Mouse (Mus musculus) hindbrain, embryonic 13.5 days (tissue): ENCODE measurements at regions not wholly inside any gene's neighbourhood (a gene's known extent, or its start where the extent isn't known, plus 50 kb on each side); places are given as distances from the start of the nearest gene placed in this dataset. TPM values are rescaled to one million over a fixed set of nuclear protein-coding genes. Genes with fewer than 3 reads are reported as not detected.

Experiments
- ATAC-seq: fragments of 200-750 bp; cut with Nextera tagmentation; 2 replicates; pipeline ENCODE4 v1.8.0; 2017; ENCODE audit warnings: moderate TSS enrichment; ENCODE audit not compliant: low FRiP score
- H3K27ac ChIP-seq: fragments of 300-500 bp; sonication (generic); 2 replicates; pipeline ENCODE4 v1.5.1; 2015; ENCODE audit warnings: inconsistent platforms, mild to moderate bottlenecking, moderate library complexity
- H3K27me3 ChIP-seq: fragments of 300-500 bp; sonication (generic); 2 replicates; pipeline ENCODE4 v1.6.1; 2015; ENCODE audit warnings: mild to moderate bottlenecking, inconsistent platforms
- H3K36me3 ChIP-seq: fragments of 300-500 bp; sonication (generic); 2 replicates; pipeline ENCODE4 v1.6.1; 2015; ENCODE audit warnings: mild to moderate bottlenecking, inconsistent platforms
- H3K4me1 ChIP-seq: fragments of 300-500 bp; sonication (generic); replicated peaks from 2 replicates; pipeline ENCODE4 v1.6.1; 2015; ENCODE audit warnings: inconsistent platforms
- H3K4me2 ChIP-seq: fragments of 300-500 bp; sonication (generic); 2 replicates; pipeline ENCODE4 v1.6.1; 2015; ENCODE audit warnings: inconsistent platforms, mild to moderate bottlenecking, moderate library complexity
- H3K4me3 ChIP-seq: fragments of 300-500 bp; sonication (generic); 2 replicates; pipeline ENCODE4 v1.5.1; 2015; ENCODE audit warnings: mild to moderate bottlenecking, inconsistent platforms
- H3K9ac ChIP-seq: fragments of 300-500 bp; sonication (generic); 2 replicates; pipeline ENCODE4 v1.6.1; 2015; ENCODE audit warnings: mild to moderate bottlenecking, inconsistent platforms
- H3K9me3 ChIP-seq: fragments of 300-500 bp; sonication (generic); 2 replicates; pipeline ENCODE4 v1.6.1; 2016; ENCODE audit warnings: inconsistent platforms
- WGBS: fragments of 180-500 bp; shearing (Covaris S2); methylation state at CpG from one replicate; pipeline ENCODE4 v1.1.7; 2015; 5-methylcytosine and 5-hydroxymethylcytosine counted together
- microRNA-seq: library from miRNA; unstranded; fragments of <30 nt; microRNA quantifications from one replicate; pipeline ENCODE4, GENCODE M21; 2016

GRCm38 (mm10) chr1:122048112-122048725, 480.4 kb upstream of the Ddx18 start:
- ATAC-seq, result no peak
- no peaks in the 10 kb centered on the region for H3K4me1 ChIP-seq
- H3K4me3 ChIP-seq, result no peak overlapping the region
- H3K4me2 ChIP-seq, result no peak overlapping the region
- H3K9ac ChIP-seq, result no peak overlapping the region
- WGBS, result 63% methylated on average over 2 of the region's 2 CpGs
- H3K27ac ChIP-seq, result no peak overlapping the region
- H3K9me3 ChIP-seq, result no peaks in the 10 kb centered on the region
- no peaks in the 10 kb centered on the region for H3K27me3 ChIP-seq
- no peaks in the 10 kb centered on the region for H3K36me3 ChIP-seq

- Histone ChIP-seq H3K9ac (no peak overlapping the region), H3K27ac (no peak overlapping the region), H3K27me3 (no peaks in the 10 kb centered on the region), H3K36me3 (no peaks in the 10 kb centered on the region), H3K4me2 (no peak overlapping the region), H3K9me3 (no peaks in the 10 kb centered on the region; the same call in 1 of the 2 replicates), H3K4me1 (no peaks in the 10 kb centered on the region), H3K4me3 (no peak overlapping the region)
- WGBS, result 85% methylated on average over 1 of the region's 1 CpGs
- ATAC-seq, result no peak
These were observed 476.1 kb upstream of the Ddx18 start for GRCm38 (mm10) chr1:122043896-122044295.

- 68% methylated on average over 5 of the region's 5 CpGs for WGBS
- H3K4me3 ChIP-seq, result no peak overlapping the region
- no peak for ATAC-seq
- H3K4me2 ChIP-seq, result no peak overlapping the region
- H3K9me3 ChIP-seq, result no peaks in the 10 kb centered on the region; the same call in 1 of the 2 replicates
- no peak overlapping the region for H3K9ac ChIP-seq
- no peaks in the 10 kb centered on the region for H3K4me1 ChIP-seq
- H3K27ac ChIP-seq, result no peak overlapping the region
- H3K36me3 ChIP-seq, result no peaks in the 10 kb centered on the region
- no peaks in the 10 kb centered on the region for H3K27me3 ChIP-seq
These were observed 475.3 kb upstream of the Ddx18 start for GRCm38 (mm10) chr1:122043114-122043513.

- no peaks in the 10 kb centered on the region for H3K27me3 ChIP-seq
- H3K27ac ChIP-seq, result no peak overlapping the region
- H3K9ac ChIP-seq, result no peak overlapping the region
- no peak overlapping the region for H3K4me3 ChIP-seq
- H3K4me1 ChIP-seq, result no peaks in the 10 kb centered on the region
- no peaks in the 10 kb centered on the region for H3K36me3 ChIP-seq
- 79% methylated on average over 2 of the region's 2 CpGs for WGBS
- ATAC-seq, result no peak
- no peaks in the 10 kb centered on the region; the same call in 1 of the 2 replicates for H3K9me3 ChIP-seq
- H3K4me2 ChIP-seq, result no peak overlapping the region
These were observed 440.0 kb upstream of the Ddx18 start for GRCm38 (mm10) chr1:122007749-122008148.

GRCm38 (mm10) chr1:121996461-121996860, 428.7 kb upstream of the Ddx18 start:
- H3K9ac ChIP-seq, result no peak overlapping the region
- H3K4me1 ChIP-seq, result no peaks in the 10 kb centered on the region
- no peaks in the 10 kb centered on the region for H3K9me3 ChIP-seq
- ATAC-seq, result no peak
- no peak overlapping the region for H3K4me2 ChIP-seq
- no peaks in the 10 kb centered on the region for H3K36me3 ChIP-seq
- H3K4me3 ChIP-seq, result no peak overlapping the region
- no peaks in the 10 kb centered on the region for H3K27me3 ChIP-seq
- WGBS, result 71% methylated on average over 1 of the region's 1 CpGs
- no peak overlapping the region for H3K27ac ChIP-seq

- WGBS, result 89% methylated on average over 2 of the region's 2 CpGs
- Histone ChIP-seq H3K9ac (no peak overlapping the region), H3K36me3 (no peaks in the 10 kb centered on the region), H3K4me3 (no peak overlapping the region), H3K4me1 (no peaks in the 10 kb centered on the region), H3K27me3 (no peaks in the 10 kb centered on the region), H3K9me3 (no peaks in the 10 kb centered on the region), H3K4me2 (no peak overlapping the region), H3K27ac (no peak overlapping the region)
- no peak for ATAC-seq
These were observed 422.9 kb upstream of the Ddx18 start for GRCm38 (mm10) chr1:121990653-121991052.

GRCm38 (mm10) chr1:121958942-121959341, 391.2 kb upstream of the Ddx18 start:
- no peak overlapping the region for H3K4me2 ChIP-seq
- H3K27ac ChIP-seq, result no peak overlapping the region
- no peaks in the 10 kb centered on the region for H3K4me1 ChIP-seq
- no peak overlapping the region for H3K4me3 ChIP-seq
- H3K9ac ChIP-seq, result no peak overlapping the region
- no peaks in the 10 kb centered on the region for H3K9me3 ChIP-seq
- H3K27me3 ChIP-seq, result no peaks in the 10 kb centered on the region
- no peaks in the 10 kb centered on the region for H3K36me3 ChIP-seq
- ATAC-seq, result no peak

- ATAC-seq, result no peak
- Histone ChIP-seq H3K9me3 (no peaks in the 10 kb centered on the region), H3K36me3 (no peaks in the 10 kb centered on the region), H3K27me3 (no peaks in the 10 kb centered on the region), H3K9ac (no peak overlapping the region), H3K4me1 (no peaks in the 10 kb centered on the region), H3K27ac (no peak overlapping the region), H3K4me2 (no peak overlapping the region), H3K4me3 (no peak overlapping the region)
- WGBS, result 89% methylated on average over 1 of the region's 1 CpGs
These were observed 368.1 kb upstream of the Ddx18 start for GRCm38 (mm10) chr1:121935911-121936310.

Small RNAs in the stretch of these regions (microRNA-seq; reads per million reads assigned to microRNA genes)
- gene Gm26472, result not detected
